Mouse (Mus musculus) heart, embryonic 10.5 days (tissue): ENCODE measurements around the gene Egfl7. TPM values are rescaled to one million over a fixed set of nuclear protein-coding genes. Genes with fewer than 3 reads are reported as not detected.

ENCODE experiments used
- DNase-seq: peaks from one replicate; pipeline ENCODE4 v3.0.0-alpha.2; 2017; ENCODE audit warnings: low spot score
- H3K27ac ChIP-seq: fragments of 300-500 bp; sonication (generic); 2 replicates; pipeline ENCODE4 v1.5.1; 2016; ENCODE audit warnings: mild to moderate bottlenecking
- H3K27me3 ChIP-seq: fragments of 300-500 bp; sonication (generic); 2 replicates; pipeline ENCODE4 v1.6.1; 2016; ENCODE audit warnings: mild to moderate bottlenecking; ENCODE audit not compliant: poor library complexity, insufficient read depth, severe bottlenecking
- H3K36me3 ChIP-seq: fragments of 300-500 bp; sonication (generic); 2 replicates; pipeline ENCODE4 v1.6.1; 2016; ENCODE audit warnings: mild to moderate bottlenecking, moderate library complexity
- H3K4me1 ChIP-seq: fragments of 300-500 bp; sonication (generic); 2 replicates; pipeline ENCODE4 v1.6.1; 2016; ENCODE audit warnings: mild to moderate bottlenecking
- H3K4me3 ChIP-seq: fragments of 300-500 bp; sonication (generic); 2 replicates; pipeline ENCODE4 v1.5.1; 2016; ENCODE audit warnings: mild to moderate bottlenecking, moderate library complexity
- H3K9me3 ChIP-seq: fragments of 300-500 bp; sonication (generic); 2 replicates; pipeline ENCODE4 v1.6.1; 2016; ENCODE audit warnings: mild to moderate bottlenecking, moderate library complexity
- WGBS: fragments of 180-500 bp; shearing (Covaris S2); methylation state at CpG from one replicate; pipeline ENCODE4 v1.1.7; 2016; 5-methylcytosine and 5-hydroxymethylcytosine counted together
- polyA plus RNA-seq: library from polyadenylated mRNA; unstranded; fragments of >200 nt; fragmentation: Nextera tagmentation; extraction: Ambion mirVana; gene quantifications from 2 replicates; pipeline ENCODE4 v1.2.1, GENCODE M21; 2016

Egfl7 gene
- polyA plus RNA-seq, 1 experiment from 2014 or later: 186 TPM

- no peaks in the 10 kb centered on the region for H3K9me3 ChIP-seq
- H3K4me1 ChIP-seq: peaks cover 67% of the 10 kb centered on the region
- no peaks in the 10 kb centered on the region for H3K36me3 ChIP-seq
- peak overlapping the region; percentile 68 for H3K27ac ChIP-seq
- H3K27me3 ChIP-seq: no peaks in the 10 kb centered on the region
- peak; percentile 92 for DNase-seq
- WGBS: 32% methylated on average over 5 of the region's 5 CpGs
- H3K4me3 ChIP-seq: 0 out of 2 replicates have a peak overlapping the region, but pooled peaks have one; percentile 27
These were observed 8.0 kb upstream of the Egfl7 start for GRCm38 (mm10) chr2:26571826-26572225.

GRCm38 (mm10) chr2:26573396-26573795 lies 6.4 kb upstream of the Egfl7 start:
- Histone ChIP-seq H3K9me3 (no peaks in the 10 kb centered on the region), H3K4me1 (peaks cover 82% of the 10 kb centered on the region), H3K27me3 (no peaks in the 10 kb centered on the region), H3K36me3 (no peaks in the 10 kb centered on the region), H3K27ac (peak overlapping the region; percentile 60), H3K4me3 (no peak overlapping the region)
- 55% methylated on average over 12 of the region's 12 CpGs for WGBS
- DNase-seq: no peak

- peak overlapping the region; percentile 60 for H3K27ac ChIP-seq
These were observed 6.0 kb upstream of the Egfl7 start for GRCm38 (mm10) chr2:26573807-26574206.

GRCm38 (mm10) chr2:26574862-26575261 lies 5.0 kb upstream of the Egfl7 start:
- no peaks in the 10 kb centered on the region for H3K9me3 ChIP-seq
- H3K27ac ChIP-seq: peak overlapping the region; percentile 82
- H3K4me1 ChIP-seq: peaks cover 92% of the 10 kb centered on the region
- H3K36me3 ChIP-seq: no peaks in the 10 kb centered on the region
- no peaks in the 10 kb centered on the region for H3K27me3 ChIP-seq
- no peak for DNase-seq
- no peak overlapping the region for H3K4me3 ChIP-seq
- 38% methylated on average over 5 of the region's 5 CpGs for WGBS

More at GRCm38 (mm10) chr2:26573807-26574206, 6.0 kb upstream of the Egfl7 start:
- Histone ChIP-seq H3K9me3 (no peaks in the 10 kb centered on the region), H3K36me3 (no peaks in the 10 kb centered on the region), H3K4me3 (no peak overlapping the region), H3K4me1 (peaks cover 86% of the 10 kb centered on the region), H3K27me3 (no peaks in the 10 kb centered on the region)
- 28% methylated on average over 5 of the region's 5 CpGs for WGBS
- DNase-seq: no peak

GRCm38 (mm10) chr2:26575378-26575777 lies 4.4 kb upstream of the Egfl7 start:
- Histone ChIP-seq H3K9me3 (no peaks in the 10 kb centered on the region), H3K27ac (peak overlapping the region; percentile 82), H3K27me3 (no peaks in the 10 kb centered on the region), H3K4me3 (peak overlapping the region; percentile 19; the same call in 1 of the 2 replicates), H3K4me1 (peaks cover 93% of the 10 kb centered on the region), H3K36me3 (no peaks in the 10 kb centered on the region)
- DNase-seq: no peak
- WGBS: 51% methylated on average over 1 of the region's 1 CpGs

- Histone ChIP-seq H3K27ac (peak overlapping the region; percentile 82), H3K9me3 (no peaks in the 10 kb centered on the region), H3K27me3 (no peaks in the 10 kb centered on the region), H3K4me3 (peak overlapping the region; percentile 19; the same call in 1 of the 2 replicates), H3K4me1 (peaks cover 94% of the 10 kb centered on the region), H3K36me3 (no peaks in the 10 kb centered on the region)
- WGBS: 25% methylated on average over 4 of the region's 4 CpGs
- DNase-seq: peak; percentile 91
These were observed 3.9 kb upstream of the Egfl7 start for GRCm38 (mm10) chr2:26575865-26576264.

GRCm38 (mm10) chr2:26576462-26576861 lies 3.4 kb upstream of the Egfl7 start:
- Histone ChIP-seq H3K9me3 (no peaks in the 10 kb centered on the region), H3K27ac (peak overlapping the region; percentile 82), H3K4me1 (peaks cover 95% of the 10 kb centered on the region), H3K36me3 (no peaks in the 10 kb centered on the region), H3K27me3 (no peaks in the 10 kb centered on the region), H3K4me3 (no peak overlapping the region)
- 34% methylated on average over 4 of the region's 4 CpGs for WGBS
- no peak for DNase-seq

- H3K4me1 ChIP-seq: peaks cover 84% of the 10 kb centered on the region
- H3K27ac ChIP-seq: peak overlapping the region; percentile 82
- peak; percentile 88 for DNase-seq
- 41% methylated on average over 6 of the region's 6 CpGs for whole genome bisulfite sequencing
- no peaks in the 10 kb centered on the region for H3K36me3 ChIP-seq
- no peaks in the 10 kb centered on the region for H3K27me3 ChIP-seq
- no peak overlapping the region; the same call in 1 of the 2 replicates for H3K4me3 ChIP-seq
- H3K9me3 ChIP-seq: no peaks in the 10 kb centered on the region
These were observed 1.4 kb upstream of the Egfl7 start for GRCm38 (mm10) chr2:26578369-26578768.

- 91% methylated on average over 5 of the region's 5 CpGs for WGBS
- Histone ChIP-seq H3K4me1 (peaks cover 69% of the 10 kb centered on the region), H3K4me3 (no peak overlapping the region), H3K36me3 (no peaks in the 10 kb centered on the region), H3K27ac (peak overlapping the region; percentile 37; the same call in 1 of the 2 replicates), H3K9me3 (no peaks in the 10 kb centered on the region), H3K27me3 (peaks cover 9% of the 10 kb centered on the region; the same call in 1 of the 2 replicates)
- no peak for DNase-seq
These were observed 937 bp downstream of the Egfl7 start for GRCm38 (mm10) chr2:26580751-26581150.

GRCm38 (mm10) chr2:26582203-26582602 lies 2.4 kb downstream of the Egfl7 start:
- no peak for DNase-seq
- Histone ChIP-seq H3K9me3 (no peaks in the 10 kb centered on the region), H3K27me3 (peaks cover 9% of the 10 kb centered on the region; the same call in 1 of the 2 replicates), H3K36me3 (0 out of 2 replicates have a peak, but pooled peaks cover 8% of the 10 kb centered on the region), H3K27ac (no peak overlapping the region), H3K4me3 (no peak overlapping the region), H3K4me1 (peaks cover 66% of the 10 kb centered on the region)
- 78% methylated on average over 2 of the region's 2 CpGs for WGBS

- DNase-seq: no peak
- Histone ChIP-seq H3K36me3 (0 out of 2 replicates have a peak, but pooled peaks cover 8% of the 10 kb centered on the region), H3K4me1 (peaks cover 67% of the 10 kb centered on the region), H3K27ac (no peak overlapping the region; the same call in 1 of the 2 replicates), H3K4me3 (no peak overlapping the region), H3K27me3 (peaks cover 9% of the 10 kb centered on the region; the same call in 1 of the 2 replicates), H3K9me3 (no peaks in the 10 kb centered on the region)
- 79% methylated on average over 7 of the region's 7 CpGs for WGBS
These were observed 2.9 kb downstream of the Egfl7 start for GRCm38 (mm10) chr2:26582741-26583140.

GRCm38 (mm10) chr2:26583640-26584039 lies 3.8 kb downstream of the Egfl7 start:
- no peak for DNase-seq
- WGBS: 25% methylated on average over 11 of the region's 11 CpGs
- peaks cover 67% of the 10 kb centered on the region for H3K4me1 ChIP-seq

GRCm38 (mm10) chr2:26585713-26586112 lies 5.9 kb downstream of the Egfl7 start:
- no peaks in the 10 kb centered on the region for H3K9me3 ChIP-seq
- peak overlapping the region; percentile 83 for H3K4me3 ChIP-seq
- DNase-seq: no peak
- H3K27ac ChIP-seq: peak overlapping the region; percentile 91
- H3K4me1 ChIP-seq: peaks cover 58% of the 10 kb centered on the region
- 47% methylated on average over 6 of the region's 6 CpGs for WGBS
- H3K27me3 ChIP-seq: peaks cover 9% of the 10 kb centered on the region; the same call in 1 of the 2 replicates
- peaks cover 23% of the 10 kb centered on the region for H3K36me3 ChIP-seq

More at GRCm38 (mm10) chr2:26583640-26584039, 3.8 kb downstream of the Egfl7 start:
- Histone ChIP-seq H3K4me3 (peak overlapping the region; percentile 83), H3K36me3 (peaks cover 13% of the 10 kb centered on the region), H3K27ac (peak overlapping the region; percentile 79), H3K27me3 (peaks cover 9% of the 10 kb centered on the region; the same call in 1 of the 2 replicates), H3K9me3 (no peaks in the 10 kb centered on the region)
